Mouse (Mus musculus) intestine, embryonic 15.5 days (tissue): Measurements from ENCODE around the gene Olfr229. TPM values are rescaled to one million over a fixed set of nuclear protein-coding genes. Genes with fewer than 3 reads are reported as not detected.

Source experiments
- polyA plus RNA-seq: library from polyadenylated mRNA; unstranded; fragments of >200 nt; fragmentation: Nextera tagmentation; extraction: Ambion mirVana; gene quantifications from 2 replicates; pipeline ENCODE4 v1.2.1, GENCODE M21; 2015

Olfr229 gene
- polyA plus RNA-seq, 1 experiment from 2014 or later, result not detected

Other genes with a start within 250 kb of the Olfr229 start
- gene Olfr963, start 240.1 kb upstream of the Olfr229 start, polyA plus RNA-seq, result not detected in 2 replicates
- gene Olfr149, start 200.2 kb upstream of the Olfr229 start, polyA plus RNA-seq, result not detected in 2 replicates
- not detected in 2 replicates for gene Olfr965, start 196.0 kb upstream of the Olfr229 start, polyA plus RNA-seq
- gene Olfr150, start 176.4 kb upstream of the Olfr229 start, polyA plus RNA-seq, result not detected in 2 replicates
- not detected in 2 replicates for gene Olfr967, start 161.1 kb upstream of the Olfr229 start, polyA plus RNA-seq
- not detected in 2 replicates for gene Olfr968, start 124.1 kb upstream of the Olfr229 start, polyA plus RNA-seq
- not detected in 2 replicates for gene Olfr969, start 116.4 kb upstream of the Olfr229 start, polyA plus RNA-seq
- gene Olfr970, start 98.5 kb upstream of the Olfr229 start, polyA plus RNA-seq, result not detected in 2 replicates
- not detected in 2 replicates for gene Olfr971, start 70.5 kb upstream of the Olfr229 start, polyA plus RNA-seq
- gene Olfr972, start 40.9 kb upstream of the Olfr229 start, polyA plus RNA-seq, result not detected in 2 replicates
- not detected in 2 replicates for gene Olfr974, start 30.2 kb downstream of the Olfr229 start, polyA plus RNA-seq
- not detected in 2 replicates for gene Olfr975, start 44.7 kb downstream of the Olfr229 start, polyA plus RNA-seq
- gene Olfr976, start 53.8 kb downstream of the Olfr229 start, polyA plus RNA-seq, result not detected in 2 replicates
- gene Olfr978, start 84.8 kb downstream of the Olfr229 start, polyA plus RNA-seq, result not detected in 2 replicates
- gene Olfr979, start 96.1 kb downstream of the Olfr229 start, polyA plus RNA-seq, result not detected in 2 replicates
- not detected in 2 replicates for gene Olfr980, start 102.2 kb downstream of the Olfr229 start, polyA plus RNA-seq
- gene Olfr981, start 114.1 kb downstream of the Olfr229 start, polyA plus RNA-seq, result not detected in 2 replicates
- gene Olfr982, start 166.5 kb downstream of the Olfr229 start, polyA plus RNA-seq, result not detected in 2 replicates
- not detected in 2 replicates for gene Olfr983, start 186.3 kb downstream of the Olfr229 start, polyA plus RNA-seq
- gene Olfr984, start 206.9 kb downstream of the Olfr229 start, polyA plus RNA-seq, result not detected in 2 replicates
- gene Olfr985, start 222.8 kb downstream of the Olfr229 start, polyA plus RNA-seq, result not detected in 2 replicates
- not detected in 2 replicates for gene Tmem225, start 240.8 kb downstream of the Olfr229 start, polyA plus RNA-seq